Mouse (Mus musculus) heart, embryonic 12.5 days (tissue): ENCODE measurements around the gene Efna2. TPM values are rescaled to one million over a fixed set of nuclear protein-coding genes. Genes with fewer than 3 reads are reported as not detected.

Source experiments
- ATAC-seq: fragments of 200-750 bp; cut with Nextera tagmentation; 2 replicates; pipeline ENCODE4 v1.8.0; 2017; ENCODE audit warnings: moderate TSS enrichment, moderate library complexity; ENCODE audit not compliant: insufficient number of reproducible peaks, low FRiP score
- H3K27ac ChIP-seq: fragments of 300-500 bp; sonication (generic); 2 replicates; pipeline ENCODE4 v1.5.1; 2016; ENCODE audit warnings: mild to moderate bottlenecking, moderate library complexity; ENCODE audit not compliant: poor library complexity, severe bottlenecking
- H3K27me3 ChIP-seq: fragments of 300-500 bp; sonication (generic); replicated peaks from 2 replicates; pipeline ENCODE4 v1.6.1; 2016; ENCODE audit warnings: mild to moderate bottlenecking, moderate library complexity
- H3K36me3 ChIP-seq: fragments of 300-500 bp; sonication (generic); 2 replicates; pipeline ENCODE4 v1.6.1; 2016; ENCODE audit warnings: mild to moderate bottlenecking, moderate library complexity
- H3K4me1 ChIP-seq: fragments of 300-500 bp; sonication (generic); replicated peaks from 2 replicates; pipeline ENCODE4 v1.6.1; 2016; ENCODE audit warnings: mild to moderate bottlenecking
- H3K4me2 ChIP-seq: fragments of 300-500 bp; sonication (generic); 2 replicates; pipeline ENCODE4 v1.6.1; 2016; ENCODE audit warnings: mild to moderate bottlenecking, moderate library complexity
- H3K4me3 ChIP-seq: fragments of 300-500 bp; sonication (generic); 2 replicates; pipeline ENCODE4 v1.5.1; 2016; ENCODE audit warnings: mild to moderate bottlenecking
- H3K9ac ChIP-seq: fragments of 300-500 bp; sonication (generic); 2 replicates; pipeline ENCODE4 v1.6.1; 2016; ENCODE audit warnings: mild to moderate bottlenecking, moderate library complexity
- H3K9me3 ChIP-seq: fragments of 300-500 bp; sonication (generic); replicated peaks from 2 replicates; pipeline ENCODE4 v1.6.1; 2016; ENCODE audit warnings: mild to moderate bottlenecking, moderate library complexity
- WGBS: fragments of 180-500 bp; shearing (Covaris S2); methylation state at CpG from one replicate; pipeline ENCODE4 v1.1.7; 2016; 5-methylcytosine and 5-hydroxymethylcytosine counted together
- polyA plus RNA-seq: library from polyadenylated mRNA; unstranded; fragments of >200 nt; fragmentation: Nextera tagmentation; extraction: Ambion mirVana; gene quantifications from 2 replicates; pipeline ENCODE4 v1.2.1, GENCODE M21; 2016

The Efna2 gene
- polyA plus RNA-seq, 1 experiment from 2014 or later, result 16.6 TPM

GRCm38 (mm10) chr10:80180288-80180687, 1.0 kb downstream of the Efna2 start:
- peaks cover 31% of the 10 kb centered on the region for H3K4me1 ChIP-seq
- peak overlapping the region; percentile 73 for H3K4me2 ChIP-seq
- H3K4me3 ChIP-seq, result peak overlapping the region; percentile 74
- no peak for ATAC-seq
- 58% methylated on average over 6 of the region's 6 CpGs for WGBS
- no peak overlapping the region for H3K27ac ChIP-seq
- no peaks in the 10 kb centered on the region for H3K36me3 ChIP-seq
- H3K9ac ChIP-seq, result peak overlapping the region; percentile 77
- peaks cover 23% of the 10 kb centered on the region for H3K27me3 ChIP-seq
- H3K9me3 ChIP-seq, result no peaks in the 10 kb centered on the region

DNA sequence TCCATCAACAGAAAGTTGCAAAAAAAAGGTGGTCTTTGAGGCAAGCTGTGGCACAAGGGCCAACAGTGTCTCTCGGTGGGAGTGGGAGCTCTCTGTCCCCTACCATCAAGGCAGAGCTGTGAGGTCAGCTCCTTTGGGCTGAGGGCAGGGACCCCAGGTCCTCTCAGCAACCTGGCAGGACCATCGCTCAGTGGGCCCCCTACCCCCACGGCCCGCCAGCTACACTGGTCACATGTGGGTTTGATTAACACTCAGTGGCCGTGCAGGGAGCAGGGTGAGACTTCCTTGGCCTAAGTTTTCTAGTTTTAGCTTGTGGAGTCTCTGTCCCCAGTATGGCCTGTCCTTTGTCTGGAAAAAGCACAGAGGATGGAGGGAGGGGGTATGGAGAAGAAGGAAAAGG, 1.5 kb downstream of the Efna2 start:
- no peaks in the 10 kb centered on the region for H3K9me3 ChIP-seq
- peak overlapping the region; percentile 73 for H3K4me2 ChIP-seq
- H3K9ac ChIP-seq, result peak overlapping the region; percentile 77; the same call in 1 of the 2 replicates
- peaks cover 28% of the 10 kb centered on the region for H3K27me3 ChIP-seq
- no peak overlapping the region for H3K27ac ChIP-seq
- peaks cover 31% of the 10 kb centered on the region for H3K4me1 ChIP-seq
- ATAC-seq, result no peak
- 49% methylated on average over 5 of the region's 5 CpGs for WGBS
- H3K4me3 ChIP-seq, result peak overlapping the region; percentile 74; the same call in 1 of the 2 replicates
- H3K36me3 ChIP-seq, result no peaks in the 10 kb centered on the region

GRCm38 (mm10) chr10:80182547-80182946, 3.3 kb downstream of the Efna2 start:
- Histone ChIP-seq H3K27ac (no peak overlapping the region), H3K9ac (no peak overlapping the region), H3K4me1 (peaks cover 35% of the 10 kb centered on the region), H3K9me3 (no peaks in the 10 kb centered on the region), H3K36me3 (0 out of 2 replicates have a peak, but pooled peaks cover 4% of the 10 kb centered on the region), H3K4me3 (no peak overlapping the region), H3K4me2 (no peak overlapping the region), H3K27me3 (peaks cover 46% of the 10 kb centered on the region)
- no peak for ATAC-seq
- WGBS, result 91% methylated on average over 7 of the region's 7 CpGs

GRCm38 (mm10) chr10:80186649-80187048, 7.4 kb downstream of the Efna2 start:
- peaks cover 22% of the 10 kb centered on the region for H3K4me1 ChIP-seq
- no peak overlapping the region for H3K27ac ChIP-seq
- H3K27me3 ChIP-seq, result peaks cover 79% of the 10 kb centered on the region
- no peak overlapping the region for H3K4me3 ChIP-seq
- peaks cover 19% of the 10 kb centered on the region for H3K36me3 ChIP-seq
- no peak overlapping the region for H3K9ac ChIP-seq
- no peak for ATAC-seq
- H3K4me2 ChIP-seq, result no peak overlapping the region
- no peaks in the 10 kb centered on the region for H3K9me3 ChIP-seq
- WGBS, result 42% methylated on average over 27 of the region's 27 CpGs

DNA sequence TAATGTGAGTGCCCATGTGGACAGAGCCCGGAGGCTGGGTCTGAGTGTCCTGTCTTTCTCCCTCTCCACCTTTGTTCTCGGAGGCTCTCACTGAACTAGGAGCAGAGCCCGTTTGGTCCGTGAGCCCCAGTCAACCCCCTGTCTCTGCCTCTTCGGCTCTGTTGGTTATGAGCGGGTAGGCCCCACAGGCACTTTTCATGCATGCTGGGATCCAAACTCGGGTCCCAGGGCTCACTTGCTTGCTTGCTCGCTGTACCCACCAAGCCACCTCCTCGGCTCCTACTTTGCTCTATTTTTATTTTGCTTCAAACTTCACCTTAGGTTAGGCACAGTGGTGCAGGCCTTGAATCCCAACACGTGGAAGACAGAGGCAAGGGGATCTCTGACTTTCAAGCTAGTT, 8.5 kb downstream of the Efna2 start:
- ATAC-seq, result no peak
- Histone ChIP-seq H3K9me3 (no peaks in the 10 kb centered on the region), H3K27ac (no peak overlapping the region), H3K4me1 (peaks cover 22% of the 10 kb centered on the region), H3K36me3 (peaks cover 19% of the 10 kb centered on the region), H3K4me2 (no peak overlapping the region), H3K4me3 (no peak overlapping the region), H3K27me3 (peaks cover 89% of the 10 kb centered on the region), H3K9ac (no peak overlapping the region)
- 87% methylated on average over 10 of the region's 10 CpGs for WGBS

- Histone ChIP-seq H3K36me3 (peaks cover 19% of the 10 kb centered on the region), H3K4me2 (no peak overlapping the region), H3K9ac (no peak overlapping the region), H3K27ac (no peak overlapping the region), H3K4me1 (peaks cover 25% of the 10 kb centered on the region), H3K9me3 (no peaks in the 10 kb centered on the region), H3K4me3 (no peak overlapping the region), H3K27me3 (peaks cover 84% of the 10 kb centered on the region)
- ATAC-seq, result no peak
- 80% methylated on average over 15 of the region's 15 CpGs for WGBS
These were observed 9.3 kb downstream of the Efna2 start for GRCm38 (mm10) chr10:80188453-80189024.

GRCm38 (mm10) chr10:80189999-80190398, 10.7 kb downstream of the Efna2 start:
- H3K27me3 ChIP-seq, result peaks cover 73% of the 10 kb centered on the region
- peak overlapping the region; percentile 84 for H3K4me2 ChIP-seq
- WGBS, result 5% methylated on average over 21 of the region's 21 CpGs
- ATAC-seq, result no peak
- H3K27ac ChIP-seq, result no peak overlapping the region
- peaks cover 34% of the 10 kb centered on the region for H3K4me1 ChIP-seq
- H3K36me3 ChIP-seq, result peaks cover 19% of the 10 kb centered on the region
- H3K4me3 ChIP-seq, result peak overlapping the region; percentile 50
- no peaks in the 10 kb centered on the region for H3K9me3 ChIP-seq
- H3K9ac ChIP-seq, result peak overlapping the region; percentile 60

GRCm38 (mm10) chr10:80190491-80191051, 11.3 kb downstream of the Efna2 start:
- peak overlapping the region; percentile 50 for H3K4me3 ChIP-seq
- WGBS, result under 1% methylated on average over 48 of the region's 48 CpGs
- peak overlapping the region; percentile 60 for H3K9ac ChIP-seq
- peak overlapping the region; percentile 84 for H3K4me2 ChIP-seq
- H3K27ac ChIP-seq, result no peak overlapping the region
- no peaks in the 10 kb centered on the region for H3K9me3 ChIP-seq
- peaks cover 34% of the 10 kb centered on the region for H3K4me1 ChIP-seq
- H3K27me3 ChIP-seq, result peaks cover 68% of the 10 kb centered on the region
- H3K36me3 ChIP-seq, result peaks cover 19% of the 10 kb centered on the region
- no peak for ATAC-seq

DNA sequence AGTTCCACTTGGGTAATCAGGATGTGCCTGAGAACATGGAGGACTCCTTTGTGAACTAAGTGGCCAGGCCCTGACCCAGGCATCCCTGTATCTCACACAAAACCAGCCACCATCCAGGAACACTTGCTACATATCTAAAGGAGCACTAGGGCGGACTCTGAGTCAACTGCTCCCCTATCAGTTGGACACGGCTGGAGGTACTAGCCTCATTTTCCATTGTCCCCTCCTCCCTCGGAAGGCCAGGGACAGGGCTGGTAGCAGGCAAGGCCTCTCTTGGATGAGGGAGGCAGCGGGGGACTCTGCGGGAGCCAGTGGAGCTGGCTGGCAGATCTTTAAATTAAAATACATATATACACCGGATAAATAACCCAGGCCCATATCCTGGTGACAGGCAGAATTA, 14.7 kb downstream of the Efna2 start:
- Histone ChIP-seq H3K9ac (no peak overlapping the region; the same call in 1 of the 2 replicates), H3K27ac (no peak overlapping the region), H3K9me3 (no peaks in the 10 kb centered on the region), H3K4me3 (no peak overlapping the region), H3K4me2 (no peak overlapping the region), H3K27me3 (peaks cover 34% of the 10 kb centered on the region), H3K36me3 (peaks cover 3% of the 10 kb centered on the region), H3K4me1 (peaks cover 27% of the 10 kb centered on the region)
- WGBS, result 51% methylated on average over 6 of the region's 6 CpGs
- no peak for ATAC-seq

GRCm38 (mm10) chr10:80194441-80194840, 15.2 kb downstream of the Efna2 start:
- Histone ChIP-seq H3K9ac (no peak overlapping the region), H3K36me3 (no peaks in the 10 kb centered on the region), H3K27me3 (peaks cover 30% of the 10 kb centered on the region), H3K4me2 (no peak overlapping the region), H3K27ac (no peak overlapping the region), H3K4me1 (peaks cover 27% of the 10 kb centered on the region), H3K4me3 (no peak overlapping the region), H3K9me3 (no peaks in the 10 kb centered on the region)
- 65% methylated on average over 8 of the region's 8 CpGs for WGBS
- ATAC-seq, result no peak

- no peaks in the 10 kb centered on the region for H3K9me3 ChIP-seq
- WGBS, result 86% methylated on average over 1 of the region's 1 CpGs
- H3K27me3 ChIP-seq, result peaks cover 15% of the 10 kb centered on the region
- no peak overlapping the region for H3K4me3 ChIP-seq
- no peak overlapping the region for H3K9ac ChIP-seq
- H3K4me2 ChIP-seq, result no peak overlapping the region
- H3K4me1 ChIP-seq, result peaks cover 13% of the 10 kb centered on the region
- H3K36me3 ChIP-seq, result no peaks in the 10 kb centered on the region
- no peak for ATAC-seq
- H3K27ac ChIP-seq, result no peak overlapping the region
These were observed 16.9 kb downstream of the Efna2 start for GRCm38 (mm10) chr10:80196167-80196566.
